Mouse (Mus musculus) thymus, adult 2 months (tissue): ENCODE measurements around the gene Map3k4. TPM values are rescaled to one million over a fixed set of nuclear protein-coding genes. Genes with fewer than 3 reads are reported as not detected.

Experiments
- DNase-seq: peaks from one replicate; pipeline ENCODE4 v3.0.0; 2021
- H3K27ac ChIP-seq: fragments of 200-500 bp; 2 replicates; pipeline ENCODE4 v1.5.1; 2012; ENCODE audit warnings: low read length, control low read depth; ENCODE audit not compliant: control insufficient read depth, insufficient read depth
- H3K27me3 ChIP-seq: fragments of 200-500 bp; 2 replicates; pipeline ENCODE4 v1.6.1; 2012; ENCODE audit warnings: mild to moderate bottlenecking, low read length, moderate library complexity, mixed read lengths; ENCODE audit not compliant: control insufficient read depth, insufficient read depth
- H3K36me3 ChIP-seq: fragments of 200-500 bp; 2 replicates; pipeline ENCODE4 v1.6.1; 2012; ENCODE audit warnings: mild to moderate bottlenecking, low read length, moderate library complexity; ENCODE audit not compliant: control insufficient read depth, insufficient read depth
- H3K4me1 ChIP-seq: fragments of 200-500 bp; replicated peaks from 2 replicates; pipeline ENCODE4 v1.6.1; 2012; ENCODE audit warnings: low read length; ENCODE audit not compliant: control insufficient read depth, insufficient read depth
- H3K4me3 ChIP-seq: fragments of 200-500 bp; 2 replicates; pipeline ENCODE4 v1.5.1; 2012; ENCODE audit warnings: mild to moderate bottlenecking, low read length, control low read depth, moderate library complexity; ENCODE audit not compliant: control insufficient read depth, insufficient read depth
- CTCF ChIP-seq: fragments of 200-500 bp; IDR thresholded peaks from 2 replicates; pipeline ENCODE4 v1.5.1; 2012; ENCODE audit warnings: mild to moderate bottlenecking, control low read depth, low read length, moderate library complexity, borderline replicate concordance; ENCODE audit not compliant: control insufficient read depth, poor library complexity, insufficient read depth; ENCODE audit errors: extremely low read depth
- POLR2A ChIP-seq: fragments of 200-500 bp; IDR thresholded peaks from 2 replicates; pipeline ENCODE4 v1.6.1; 2012; ENCODE audit warnings: mild to moderate bottlenecking, low read length, control low read depth, moderate library complexity; ENCODE audit not compliant: control insufficient read depth, poor library complexity, insufficient read depth; ENCODE audit errors: extremely low read depth
- WGBS: fragments of 180-500 bp; shearing (Covaris S2); methylation state at CpG from one replicate; pipeline ENCODE4 v1.1.7; 2018; 5-methylcytosine and 5-hydroxymethylcytosine counted together
- polyA plus RNA-seq: library from polyadenylated mRNA; depleted of rRNA; stranded (reverse); fragments of >200 nt; gene quantifications from 2 replicates; pipeline ENCODE4 v1.2.3, GENCODE M21; 2012

Map3k4 gene
- polyA plus RNA-seq, 1 experiment: 27.7 TPM

DNA sequence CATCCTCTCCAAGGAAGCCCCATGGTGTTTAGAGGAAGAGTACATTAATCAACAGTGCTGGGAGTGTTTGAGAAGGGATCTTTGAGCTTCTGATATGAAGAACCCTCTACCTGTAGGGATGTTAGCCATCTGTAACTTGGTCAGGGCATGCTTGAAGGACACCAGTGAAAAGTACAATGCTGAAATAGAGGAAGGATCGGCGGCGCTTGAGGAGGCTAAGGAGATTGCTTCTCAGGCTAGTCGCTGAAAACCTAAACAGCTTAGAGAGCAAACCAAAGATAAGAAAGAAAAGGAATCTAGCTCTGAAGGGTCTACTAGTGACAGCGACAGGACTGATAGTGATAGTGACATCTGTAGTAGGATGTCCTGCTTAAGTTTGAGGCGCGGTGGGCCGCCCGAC, 68.0 kb downstream of the Map3k4 start:
- Histone ChIP-seq H3K27me3 (no peaks in the 10 kb centered on the region), H3K4me1 (no peaks in the 10 kb centered on the region), H3K36me3 (peaks cover 12% of the 10 kb centered on the region; the same call in 1 of the 2 replicates), H3K27ac (no peak overlapping the region), H3K4me3 (no peak overlapping the region)
- TF ChIP-seq POLR2A (no peak), CTCF (no peak)
- no peak for DNase-seq
- 96% methylated on average over 9 of the region's 9 CpGs for WGBS

DNA sequence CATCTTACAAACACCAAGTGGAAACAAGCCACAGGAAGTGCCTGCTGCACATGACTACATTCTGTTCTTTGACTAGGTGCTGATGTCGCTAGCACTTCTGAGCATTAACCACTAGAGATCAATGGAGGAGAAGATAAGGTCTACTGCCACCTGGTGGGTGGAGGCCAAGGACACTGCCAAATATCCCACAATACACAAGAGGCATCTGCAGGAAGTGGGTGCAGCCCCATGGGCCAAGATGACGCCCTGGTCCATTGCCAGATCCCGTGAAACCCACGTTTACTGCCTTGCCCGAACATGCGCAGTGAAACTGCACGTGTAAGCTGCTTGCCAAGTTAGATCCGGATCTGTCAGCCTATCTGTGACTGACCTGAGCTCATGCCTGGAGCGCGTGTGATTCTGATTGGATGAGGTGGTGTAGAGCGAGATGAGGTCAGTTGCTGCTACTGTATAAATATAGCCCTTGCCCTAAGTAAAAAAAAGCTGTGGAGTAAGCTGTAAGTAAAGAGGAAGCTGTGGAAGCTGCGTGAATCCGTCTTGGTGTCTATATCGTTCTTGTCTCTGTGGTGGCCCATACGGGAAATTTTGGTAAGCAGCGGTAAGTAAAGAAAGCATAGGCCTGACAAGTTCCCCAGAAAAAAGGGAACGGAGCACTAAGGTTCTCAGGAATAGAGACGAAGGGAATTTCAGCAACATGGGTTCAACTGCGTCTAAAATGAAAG, 68.7 kb downstream of the Map3k4 start:
- 95% methylated on average over 19 of the region's 19 CpGs for WGBS
- no peak overlapping the region for H3K4me3 ChIP-seq

GRCm38 (mm10) chr17:12240701-12241100, 77.9 kb downstream of the Map3k4 start:
- no peaks in the 10 kb centered on the region for H3K4me1 ChIP-seq
- no peak for DNase-seq
- no peak for TF ChIP-seq CTCF
- no peak for TF ChIP-seq POLR2A
- H3K4me3 ChIP-seq: no peak overlapping the region
- no peak overlapping the region for H3K27ac ChIP-seq
- H3K36me3 ChIP-seq: peaks cover 12% of the 10 kb centered on the region
- no peaks in the 10 kb centered on the region for H3K27me3 ChIP-seq
- WGBS: 94% methylated on average over 3 of the region's 3 CpGs

More for the DNA sequence above, 68.7 kb downstream of the Map3k4 start:
- H3K4me1 ChIP-seq: no peaks in the 10 kb centered on the region
- H3K27ac ChIP-seq: no peak overlapping the region
- peaks cover 8% of the 10 kb centered on the region; the same call in 1 of the 2 replicates for H3K36me3 ChIP-seq
- DNase-seq: peak; percentile 25
- TF ChIP-seq CTCF: no peak
- no peak for TF ChIP-seq POLR2A
- no peaks in the 10 kb centered on the region for H3K27me3 ChIP-seq

GRCm38 (mm10) chr17:12232724-12233123, 85.9 kb downstream of the Map3k4 start:
- Histone ChIP-seq H3K27ac (no peak overlapping the region), H3K27me3 (no peaks in the 10 kb centered on the region), H3K4me1 (no peaks in the 10 kb centered on the region), H3K36me3 (peaks cover 25% of the 10 kb centered on the region), H3K4me3 (no peak overlapping the region)
- WGBS: 98% methylated on average over 6 of the region's 6 CpGs
- no peak for TF ChIP-seq POLR2A
- TF ChIP-seq CTCF: no peak
- DNase-seq: no peak

- no peak overlapping the region for H3K4me3 ChIP-seq
- no peak for DNase-seq
- H3K36me3 ChIP-seq: peaks cover 25% of the 10 kb centered on the region
- TF ChIP-seq POLR2A (no peak), CTCF (no peak)
- no peaks in the 10 kb centered on the region for H3K27me3 ChIP-seq
- H3K4me1 ChIP-seq: no peaks in the 10 kb centered on the region
- WGBS: 87% methylated on average over 7 of the region's 7 CpGs
- no peak overlapping the region for H3K27ac ChIP-seq
These were observed 87.5 kb downstream of the Map3k4 start for GRCm38 (mm10) chr17:12231087-12231486.

GRCm38 (mm10) chr17:12230167-12230566, 88.4 kb downstream of the Map3k4 start:
- H3K4me1 ChIP-seq: no peaks in the 10 kb centered on the region
- H3K27ac ChIP-seq: no peak overlapping the region
- no peaks in the 10 kb centered on the region for H3K27me3 ChIP-seq
- no peak for TF ChIP-seq CTCF
- no peak for TF ChIP-seq POLR2A
- H3K36me3 ChIP-seq: peaks cover 21% of the 10 kb centered on the region
- no peak for DNase-seq
- H3K4me3 ChIP-seq: no peak overlapping the region
- 98% methylated on average over 6 of the region's 6 CpGs for WGBS
